Mouse (Mus musculus): ENCODE results near the gene Exoc6.

Exoc6 gene

GRCm38 (mm10) chr19:37550101-37551039 is at the start of gene Exoc6:
Gene Exoc6, plus strand, starts transcription at chr19:37550418.
- in situ Hi-C loops (cut with MboI, MseI), result no loop called here

DNA sequence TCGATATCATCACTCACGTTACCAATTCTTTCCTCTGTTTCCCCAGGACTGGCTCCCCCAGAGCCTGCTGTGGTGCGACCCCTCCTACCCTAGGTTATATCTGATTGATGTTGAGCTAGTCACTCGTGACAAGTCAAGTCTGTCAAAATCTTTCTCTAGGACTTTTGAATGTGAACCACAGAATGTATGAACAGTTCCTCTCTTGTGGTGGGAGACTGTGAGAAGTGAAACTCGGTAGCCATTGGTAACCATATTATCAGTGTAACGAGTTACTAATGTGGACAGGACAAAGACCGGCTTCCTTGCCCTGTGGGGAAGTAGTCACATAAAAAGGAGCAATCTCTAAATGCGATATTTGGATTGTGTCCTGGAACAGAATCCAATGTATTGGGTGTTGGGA is 47.2 kb upstream of the Exoc6 start:
- in situ Hi-C loops (cut with MboI, MseI), result no loop called here

- in situ Hi-C loops (cut with MboI, MseI), result no loop called here
Observed at GRCm38 (mm10) chr19:37506066-37506465, 44.2 kb upstream of the Exoc6 start.

- in situ Hi-C loops (cut with MboI, MseI), result no loop called here
Observed at GRCm38 (mm10) chr19:37506614-37507013, 43.6 kb upstream of the Exoc6 start.

DNA sequence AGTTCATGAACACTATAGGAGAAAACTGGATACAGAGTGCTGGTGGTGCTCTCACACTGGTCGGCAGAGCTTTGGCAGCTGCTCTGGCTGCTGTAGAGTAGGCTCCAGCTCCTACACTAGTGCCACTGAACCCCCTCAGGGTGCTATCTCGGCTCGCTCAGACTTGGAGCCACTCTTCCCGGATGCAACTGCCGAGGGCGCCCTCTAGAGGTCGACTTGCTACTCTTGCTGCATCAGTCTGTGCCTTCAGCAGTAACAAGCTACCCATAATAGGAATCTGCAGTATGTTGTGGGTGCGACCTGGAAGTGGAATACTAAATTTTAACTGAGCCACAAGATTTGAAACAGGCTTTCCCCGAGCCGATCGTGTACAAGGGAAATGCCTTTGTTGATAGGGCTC is 40.5 kb upstream of the Exoc6 start:
- in situ Hi-C loops (cut with MboI, MseI), result no loop called here

- in situ Hi-C loops (cut with MboI, MseI), result no loop called here
Observed at GRCm38 (mm10) chr19:37514811-37515292, 35.4 kb upstream of the Exoc6 start.

GRCm38 (mm10) chr19:37517419-37517818 is 32.8 kb upstream of the Exoc6 start:
- in situ Hi-C loops (cut with MboI, MseI), result no loop called here

DNA sequence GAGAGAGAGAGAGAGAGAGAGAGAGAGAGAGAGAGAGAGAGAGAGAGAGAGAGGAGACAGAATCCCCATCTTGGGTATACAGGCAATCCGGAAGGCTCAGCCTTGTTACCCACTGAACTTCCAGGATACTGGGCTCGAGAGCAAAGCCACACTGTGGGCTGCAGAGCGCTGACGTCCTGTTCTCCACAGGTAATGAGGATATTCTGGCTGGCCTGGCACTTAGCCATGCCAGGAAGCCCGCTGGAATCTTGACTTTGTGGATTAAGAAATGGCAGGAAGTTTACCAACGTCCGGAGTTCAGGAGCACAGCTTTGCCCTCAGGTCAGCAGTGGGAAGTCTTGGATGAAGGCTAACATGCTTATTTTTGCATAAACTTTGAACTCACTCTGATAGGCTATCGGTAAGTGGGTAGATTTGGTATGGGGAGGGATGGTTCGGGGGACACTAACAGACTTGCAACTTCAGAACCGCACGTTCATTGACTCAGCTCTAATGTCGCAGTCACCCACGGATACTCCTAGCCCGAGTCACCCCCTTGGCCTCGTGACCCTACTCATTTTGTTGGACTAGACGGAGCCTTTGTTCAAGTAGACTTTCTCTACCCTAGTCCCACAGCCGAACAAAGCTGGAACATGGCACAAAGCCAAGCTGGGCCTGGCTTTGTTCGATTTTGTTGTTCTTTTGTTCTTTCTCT is 29.3 kb upstream of the Exoc6 start:
- in situ Hi-C loops (cut with MboI, MseI), result no loop called here

GRCm38 (mm10) chr19:37521434-37521781 is 28.8 kb upstream of the Exoc6 start:
- in situ Hi-C loops (cut with MboI, MseI), result no loop called here

DNA sequence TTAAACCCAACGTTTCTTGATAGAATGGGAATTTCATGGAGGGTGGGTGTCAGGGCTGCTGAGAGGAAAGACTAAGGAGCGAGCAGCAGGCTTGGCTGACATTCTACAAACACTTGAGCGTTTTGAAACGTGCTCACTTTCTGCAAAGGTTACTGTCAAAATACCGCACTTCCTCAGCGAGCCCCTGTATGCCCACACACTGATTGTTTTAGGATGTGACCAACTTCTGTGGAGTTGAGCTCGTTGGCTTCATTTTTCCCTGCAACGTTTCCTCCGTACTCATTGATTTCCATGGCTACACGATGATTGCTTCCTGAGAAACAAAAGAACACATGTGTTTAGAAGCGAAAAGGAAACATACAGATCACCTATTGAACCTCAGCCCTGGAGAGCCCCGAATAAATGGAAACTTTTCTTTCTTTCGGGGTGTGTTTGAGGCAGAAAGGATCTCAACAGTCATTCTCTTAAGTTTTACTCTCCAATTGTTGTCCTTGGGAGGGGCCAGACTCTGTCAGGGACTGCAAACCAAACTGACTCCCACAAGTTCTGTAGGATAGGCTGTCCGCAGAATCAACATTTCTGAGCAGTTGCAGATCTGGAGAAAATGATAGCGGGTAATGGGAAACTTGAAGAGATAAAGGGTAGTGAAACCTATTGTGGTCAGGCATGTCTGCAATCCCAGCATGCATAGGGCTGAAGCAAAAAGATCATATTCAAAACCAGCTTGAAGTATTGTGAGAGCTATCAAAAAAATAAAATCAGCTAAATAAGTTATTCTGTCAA is 26.7 kb upstream of the Exoc6 start:
- in situ Hi-C loops (cut with MboI, MseI), result no loop called here

DNA sequence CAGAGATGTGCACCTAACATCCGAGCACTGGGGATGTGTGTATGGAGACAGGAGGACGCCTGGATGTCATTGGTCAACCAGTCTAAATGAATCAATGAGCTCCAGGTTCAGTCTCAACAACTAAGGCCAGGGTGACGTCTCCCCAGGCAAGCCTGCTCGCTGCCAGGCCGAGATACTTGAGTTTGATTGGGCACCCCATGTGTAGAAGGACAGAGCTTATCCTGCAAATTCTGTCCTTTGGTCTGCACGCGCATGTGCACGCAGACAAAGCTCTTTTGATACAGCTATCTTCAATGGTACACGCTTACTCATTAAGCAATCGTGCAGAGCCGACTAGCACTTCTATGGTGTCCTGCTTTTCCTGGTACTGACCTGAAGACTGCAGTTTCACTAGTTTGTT is 24.3 kb upstream of the Exoc6 start:
- in situ Hi-C loops (cut with MboI, MseI), result loop anchor here in 1 of 2 experiments (25.0 kb wide), 1 partner anchor 989 kb away; no protein-coding TSS in a partner anchor

GRCm38 (mm10) chr19:37526768-37527167 is 23.4 kb upstream of the Exoc6 start:
- in situ Hi-C loops (cut with MboI, MseI), result loop anchor here in 1 of 2 experiments (25.0 kb wide), 1 partner anchor 989 kb away; no protein-coding TSS in a partner anchor

DNA sequence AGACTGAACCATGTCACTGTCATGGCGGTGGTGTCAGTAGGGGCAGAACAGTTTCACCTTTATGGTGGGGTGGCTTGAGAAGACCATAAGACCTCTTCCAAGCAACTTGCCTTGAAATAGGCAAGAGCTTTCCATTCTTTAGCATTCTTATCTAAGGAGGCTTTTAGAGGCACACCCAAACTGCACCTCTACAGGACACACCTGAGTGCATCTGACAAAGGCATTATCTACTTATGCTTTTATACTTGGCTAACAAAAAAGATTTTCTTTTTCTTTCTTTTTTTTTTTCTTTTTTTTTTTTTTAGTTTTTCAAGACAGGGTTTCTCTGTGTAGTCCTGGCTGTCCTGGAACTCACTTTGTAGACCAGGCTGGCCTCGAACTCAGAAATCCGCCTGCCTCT is 22.5 kb upstream of the Exoc6 start:
- in situ Hi-C loops (cut with MboI, MseI), result loop anchor here in 1 of 2 experiments (25.0 kb wide), 1 partner anchor 990 kb away; no protein-coding TSS in a partner anchor

- in situ Hi-C loops (cut with MboI, MseI), result loop anchor here in 1 of 2 experiments (25.0 kb wide), 1 partner anchor 991 kb away; no protein-coding TSS in a partner anchor
Observed at GRCm38 (mm10) chr19:37528581-37528980, 21.6 kb upstream of the Exoc6 start.

DNA sequence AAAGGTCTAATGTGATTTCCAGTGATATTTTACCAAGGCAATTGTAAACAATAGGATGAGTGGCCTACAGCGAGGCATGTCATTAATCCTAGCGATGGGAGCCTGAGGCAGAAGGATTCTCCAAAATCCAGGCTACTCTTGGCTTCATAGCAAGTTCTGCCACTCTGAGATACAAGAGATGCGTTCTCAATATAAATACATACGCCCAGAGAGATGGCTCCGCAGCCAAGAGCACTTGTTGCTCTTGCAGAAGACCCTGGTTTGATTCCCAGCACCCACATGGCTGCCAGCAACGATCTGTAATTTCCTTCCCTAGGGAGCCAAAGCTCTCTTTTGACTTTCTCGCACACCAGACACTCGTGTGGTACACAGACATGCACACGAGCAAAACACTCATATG is 20.9 kb upstream of the Exoc6 start:
- in situ Hi-C loops (cut with MboI, MseI), result loop anchor here in 1 of 2 experiments (25.0 kb wide), 1 partner anchor 992 kb away; no protein-coding TSS in a partner anchor

DNA sequence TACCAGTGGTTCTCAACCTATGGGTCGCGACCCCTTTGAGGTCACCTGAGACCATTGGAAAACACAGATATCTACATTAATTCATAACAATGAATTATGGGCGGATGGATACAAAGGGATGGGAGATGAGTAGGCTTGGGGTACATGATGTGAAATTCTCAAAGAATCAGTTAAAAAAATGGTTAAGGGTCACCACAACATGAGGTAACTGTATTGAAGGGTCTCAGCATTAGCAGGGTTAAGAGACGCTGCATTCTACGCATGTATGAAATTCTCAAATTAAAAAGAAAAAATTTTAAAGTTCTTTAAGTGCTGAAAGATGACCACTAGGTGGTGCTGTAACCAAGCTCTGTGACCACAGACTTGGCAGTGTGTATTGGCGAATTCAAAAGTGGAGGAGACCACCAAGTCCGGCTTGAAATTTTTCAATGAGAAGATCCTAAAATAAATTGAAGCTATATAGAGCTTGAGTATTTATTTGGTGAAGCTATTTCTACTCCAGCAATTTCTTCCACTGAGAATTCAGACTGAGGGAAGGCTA is 20.2 kb upstream of the Exoc6 start:
- in situ Hi-C loops (cut with MboI, MseI), result loop anchor here (5.0 to 25.0 kb wide), 2 partner anchors 37 to 993 kb away; no protein-coding TSS in a partner anchor

DNA sequence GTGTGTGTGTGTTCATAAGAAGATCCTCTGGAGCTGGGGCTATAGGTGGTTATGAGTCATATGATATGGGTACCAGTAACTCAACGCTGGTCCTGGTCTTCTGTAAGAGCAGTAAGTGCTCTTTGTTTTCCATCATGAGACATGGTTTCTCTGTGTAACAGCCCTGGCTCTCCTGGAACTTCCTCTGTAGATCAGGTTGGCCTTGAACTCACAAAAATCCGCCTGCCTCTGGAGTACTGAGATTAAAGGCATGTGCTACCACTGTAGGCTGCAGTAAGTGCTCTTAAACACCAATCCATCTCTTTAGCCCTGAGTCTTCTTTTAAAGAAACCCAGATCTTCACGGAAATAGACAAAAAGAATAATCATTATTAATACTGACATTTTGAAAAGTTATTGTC is 19.6 kb upstream of the Exoc6 start:
- in situ Hi-C loops (cut with MboI, MseI), result loop anchor here (5.0 to 25.0 kb wide), 2 partner anchors 37 to 993 kb away; no protein-coding TSS in a partner anchor

GRCm38 (mm10) chr19:37531200-37531845 is 18.9 kb upstream of the Exoc6 start:
- in situ Hi-C loops (cut with MboI, MseI), result loop anchor here (5.0 to 25.0 kb wide), 2 partner anchors 36 to 994 kb away; no protein-coding TSS in a partner anchor

GRCm38 (mm10) chr19:37533196-37533595 is 17.0 kb upstream of the Exoc6 start:
- in situ Hi-C loops (cut with MboI, MseI), result loop anchor here (5.0 to 25.0 kb wide), 2 partner anchors 34 to 996 kb away; no protein-coding TSS in a partner anchor

DNA sequence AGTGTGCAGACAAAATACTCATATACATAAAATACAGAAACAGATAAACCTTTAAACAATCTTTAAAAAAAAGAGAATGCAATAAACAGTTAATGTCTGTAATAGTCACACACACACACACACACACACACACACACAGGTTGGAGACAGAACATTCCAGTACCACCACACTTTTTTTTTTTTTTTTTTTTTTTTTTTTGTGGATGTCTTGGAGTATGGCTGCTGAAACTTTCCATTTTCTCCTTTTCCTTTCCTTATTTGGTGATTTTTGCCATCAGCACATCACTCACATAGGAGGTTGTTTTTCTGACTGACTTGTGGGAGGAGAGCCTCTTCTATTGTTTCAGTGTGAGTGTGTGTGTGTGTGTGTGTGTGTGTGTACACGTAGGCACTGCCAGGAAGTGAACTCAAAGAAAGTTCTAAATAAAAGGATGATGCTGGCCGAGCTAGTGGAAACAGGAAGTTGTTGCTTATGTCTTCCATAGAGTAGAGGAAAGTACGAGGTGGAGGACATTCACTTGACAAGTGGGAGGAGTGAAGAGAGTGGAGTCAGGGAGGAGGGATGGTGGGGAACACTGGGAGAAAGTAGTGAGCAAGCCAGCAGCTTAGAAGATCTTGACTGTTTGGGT is 15.4 kb upstream of the Exoc6 start:
- in situ Hi-C loops (cut with MboI, MseI), result loop anchor here (5.0 to 25.0 kb wide), 2 partner anchors 32 to 998 kb away; no protein-coding TSS in a partner anchor

Data from T-helper 17 cell (primary cell).